Mouse (Mus musculus) E14TG2a.4 (cell line): ENCODE measurements around the gene Eml3.

Source experiments
- H3K27me3 ChIP-seq: 2 replicates; pipeline ENCODE4 v1.6.1; 2014; ENCODE audit warnings: low read length, control low read depth; ENCODE audit not compliant: insufficient read depth
- H3K36me3 ChIP-seq: 2 replicates; pipeline ENCODE4 v1.6.1; 2014; ENCODE audit warnings: low read length, control low read depth; ENCODE audit not compliant: insufficient read depth
- H3K4me1 ChIP-seq: replicated peaks from 2 replicates; pipeline ENCODE4 v1.6.1; 2014; ENCODE audit warnings: low read depth, low read length, control low read depth
- H3K4me3 ChIP-seq: replicated peaks from 2 replicates; pipeline ENCODE4 v1.5.1; 2014; ENCODE audit warnings: mild to moderate bottlenecking, low read length
- H3K9me3 ChIP-seq: 2 replicates; pipeline ENCODE4 v1.6.1; 2014; ENCODE audit warnings: low read length, control low read depth
- CTCF ChIP-seq: conservative IDR thresholded peaks from 2 replicates; pipeline ENCODE4 v1.5.1; 2014; ENCODE audit warnings: low read length
- NANOG ChIP-seq: IDR thresholded peaks from 2 replicates; pipeline ENCODE4 v1.6.1; 2014; ENCODE audit warnings: borderline replicate concordance, low read length, mixed read lengths
- POU5F1 ChIP-seq: IDR thresholded peaks from 2 replicates; pipeline ENCODE4 v1.6.1; 2014; ENCODE audit warnings: low read length, borderline replicate concordance

The Eml3 gene

GRCm38 (mm10) chr19:8987816-8988215 lies 58.5 kb downstream of the Eml3 start:
- no peaks in the 10 kb centered on the region for H3K9me3 ChIP-seq
- H3K36me3 ChIP-seq: no peaks in the 10 kb centered on the region; the same call in 1 of the 2 replicates
- H3K27me3 ChIP-seq: peaks cover 21% of the 10 kb centered on the region
- peak overlapping the region; percentile 87 for H3K4me3 ChIP-seq
- H3K4me1 ChIP-seq: peaks cover 66% of the 10 kb centered on the region
- TF ChIP-seq POU5F1: no peak

GRCm38 (mm10) chr19:8988346-8989065 lies 59.2 kb downstream of the Eml3 start:
- Histone ChIP-seq H3K4me1 (peaks cover 66% of the 10 kb centered on the region), H3K9me3 (no peaks in the 10 kb centered on the region), H3K4me3 (peak overlapping the region; percentile 87), H3K27me3 (peaks cover 21% of the 10 kb centered on the region), H3K36me3 (no peaks in the 10 kb centered on the region)
- TF ChIP-seq CTCF (no peak), POU5F1 (no peak), NANOG (no peak)

- H3K9me3 ChIP-seq: no peaks in the 10 kb centered on the region
- peaks cover 64% of the 10 kb centered on the region for H3K4me1 ChIP-seq
- TF ChIP-seq CTCF: no peak
- TF ChIP-seq POU5F1: no peak
- no peak for TF ChIP-seq NANOG
- no peaks in the 10 kb centered on the region for H3K36me3 ChIP-seq
- peaks cover 21% of the 10 kb centered on the region for H3K27me3 ChIP-seq
- peak within 1 kb of the TSS; percentile 87 for H3K4me3 ChIP-seq
Observed at GRCm38 (mm10) chr19:8989066-8989566, 59.8 kb downstream of the Eml3 start, which contains the start of gene Ahnak. TSS of gene Ahnak (plus strand) at chr19:8989284.

GRCm38 (mm10) chr19:8989567-8990431 lies 60.4 kb downstream of the Eml3 start:
- no peaks in the 10 kb centered on the region for H3K36me3 ChIP-seq
- H3K27me3 ChIP-seq: peaks cover 21% of the 10 kb centered on the region
- peak overlapping the region; percentile 87 for H3K4me3 ChIP-seq
- H3K9me3 ChIP-seq: no peaks in the 10 kb centered on the region
- peaks cover 64% of the 10 kb centered on the region for H3K4me1 ChIP-seq
- no peak for TF ChIP-seq POU5F1
- TF ChIP-seq NANOG: no peak
- TF ChIP-seq CTCF: no peak

GRCm38 (mm10) chr19:8990432-8991102 lies 61.2 kb downstream of the Eml3 start:
- no peaks in the 10 kb centered on the region for H3K9me3 ChIP-seq
- H3K4me3 ChIP-seq: peak overlapping the region; percentile 79
- H3K4me1 ChIP-seq: peaks cover 70% of the 10 kb centered on the region
- no peaks in the 10 kb centered on the region for H3K36me3 ChIP-seq
- TF ChIP-seq CTCF: no peak
- no peak for TF ChIP-seq POU5F1
- no peak for TF ChIP-seq NANOG
- H3K27me3 ChIP-seq: peaks cover 21% of the 10 kb centered on the region
